Mouse (Mus musculus) liver, embryonic 14.5 days (tissue): ENCODE results near the gene Enox1.

Experiments
- CTCF ChIP-seq: IDR thresholded peaks from 2 replicates; pipeline ENCODE4 v1.5.1; 2016; ENCODE audit warnings: antibody characterized with exemption, low read depth, control low read depth
- EP300 ChIP-seq: IDR thresholded peaks from 2 replicates; pipeline ENCODE4 v1.6.1; 2016; ENCODE audit warnings: antibody characterized with exemption, low read depth

DNA sequence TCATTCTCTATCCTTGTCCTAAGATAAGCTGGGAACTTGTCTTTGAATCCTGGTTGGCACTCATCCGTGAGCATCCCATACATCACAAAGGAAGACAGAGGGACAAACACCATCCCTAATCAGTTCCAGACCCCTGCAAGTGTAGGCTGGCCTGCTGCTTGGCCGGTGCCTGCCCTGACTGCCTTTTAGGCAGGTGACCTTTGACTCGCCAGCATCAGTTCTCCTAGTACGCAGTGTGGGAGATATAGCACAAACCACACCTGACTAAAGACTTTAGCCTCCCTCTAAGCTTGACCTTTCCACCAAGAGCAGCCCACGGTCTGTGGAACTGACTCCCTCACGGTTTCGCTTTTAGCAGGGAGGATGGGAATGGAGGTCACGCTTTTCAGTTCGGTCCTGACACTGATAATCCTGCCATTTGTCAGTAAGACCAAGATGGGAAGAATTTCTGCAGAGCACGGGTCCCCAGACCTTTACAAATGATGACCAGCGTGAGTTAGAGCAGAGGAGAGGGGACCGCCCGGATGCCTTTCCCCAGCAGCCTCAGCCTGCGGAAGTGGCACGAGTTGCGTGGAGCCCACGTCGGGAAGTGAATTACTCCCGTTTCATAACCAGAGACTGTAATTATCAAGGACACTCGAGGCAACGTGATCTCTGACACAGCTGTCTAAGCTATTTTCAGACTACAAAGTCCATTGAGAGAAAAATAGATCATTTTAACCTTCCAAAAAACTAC, 550.1 kb downstream of the Enox1 start:
- TF ChIP-seq CTCF (no peak), EP300 (no peak)
